Mouse (Mus musculus) stomach, postnatal 0 days (tissue): ENCODE measurements around the gene Gapvd1.

Source experiments
- CTCF ChIP-seq: IDR thresholded peaks from 2 replicates; pipeline ENCODE4 v1.5.1; 2016; ENCODE audit warnings: antibody characterized with exemption, low read depth, mild to moderate bottlenecking, moderate library complexity
- EP300 ChIP-seq: optimal IDR thresholded peaks from 2 replicates; pipeline ENCODE3; 2016; ENCODE audit warnings: antibody characterized with exemption

GRCm38 (mm10) chr2:34739684-34740391 lies 15.2 kb downstream of the Gapvd1 start:
- TF ChIP-seq CTCF = no peak
- TF ChIP-seq EP300 = no peak
